Mouse (Mus musculus) lung, postnatal 0 days (tissue): Measurements from ENCODE around the gene Trpm2. TPM values are rescaled to one million over a fixed set of nuclear protein-coding genes. Genes with fewer than 3 reads are reported as not detected.

Source experiments
- ATAC-seq: fragments of 200-750 bp; cut with Nextera tagmentation; 2 replicates; pipeline ENCODE4 v1.8.0; 2017; ENCODE audit warnings: moderate library complexity
- DNase-seq: peaks from one replicate; pipeline ENCODE4 v3.0.0-alpha.2; 2016; ENCODE audit warnings: low spot score
- H3K27ac ChIP-seq: fragments of 300-500 bp; sonication (generic); 2 replicates; pipeline ENCODE4 v1.5.1; 2014; ENCODE audit warnings: antibody characterized with exemption, mild to moderate bottlenecking, low read length, mixed read lengths
- H3K27me3 ChIP-seq: fragments of 300-500 bp; sonication (generic); replicated peaks from 2 replicates; pipeline ENCODE4 v1.6.1; 2014; ENCODE audit warnings: low read length, mixed read lengths; ENCODE audit not compliant: insufficient read depth
- H3K36me3 ChIP-seq: fragments of 300-500 bp; sonication (generic); 2 replicates; pipeline ENCODE4 v1.6.1; 2014; ENCODE audit warnings: low read length, mixed read lengths; ENCODE audit not compliant: insufficient read depth
- H3K4me1 ChIP-seq: fragments of 300-500 bp; sonication (generic); 2 replicates; pipeline ENCODE4 v1.6.1; 2014; ENCODE audit warnings: antibody characterized with exemption, low read depth, low read length, mixed read lengths; ENCODE audit not compliant: insufficient read depth
- H3K4me2 ChIP-seq: fragments of 300-500 bp; sonication (generic); replicated peaks from 2 replicates; pipeline ENCODE4 v1.6.1; 2014; ENCODE audit warnings: low read depth, mild to moderate bottlenecking, low read length, moderate library complexity, mixed read lengths
- H3K4me3 ChIP-seq: fragments of 300-500 bp; sonication (generic); 2 replicates; pipeline ENCODE4 v1.5.1; 2014; ENCODE audit warnings: low read depth, low read length
- H3K9ac ChIP-seq: fragments of 300-500 bp; sonication (generic); replicated peaks from 2 replicates; pipeline ENCODE4 v1.6.1; 2014; ENCODE audit warnings: low read depth, mild to moderate bottlenecking
- H3K9me3 ChIP-seq: fragments of 300-500 bp; sonication (generic); 2 replicates; pipeline ENCODE4 v1.6.1; 2016; ENCODE audit warnings: low read length, mixed read lengths
- CTCF ChIP-seq: IDR thresholded peaks from 2 replicates; pipeline ENCODE4 v1.5.1; 2016; ENCODE audit warnings: antibody characterized with exemption, mild to moderate bottlenecking
- EP300 ChIP-seq: IDR thresholded peaks from 2 replicates; pipeline ENCODE4 v1.6.1; 2016; ENCODE audit warnings: antibody characterized with exemption, mild to moderate bottlenecking, control low read depth
- WGBS: fragments of 180-500 bp; shearing (Covaris S2); extraction: QIAGEN DNeasy Blood & Tissue Kit; methylation state at CpG from one replicate; pipeline ENCODE4 v1.1.7; 2014; 5-methylcytosine and 5-hydroxymethylcytosine counted together
- polyA plus RNA-seq: library from polyadenylated mRNA; unstranded; fragments of >200 nt; fragmentation: Nextera tagmentation; extraction: Ambion mirVana; gene quantifications from 2 replicates; pipeline ENCODE4 v1.2.1, GENCODE M21; 2015

Trpm2 gene
- polyA plus RNA-seq, 1 experiment from 2014 or later: 0.74 TPM

GRCm38 (mm10) chr10:77901871-77902210 is 68.5 kb downstream of the Trpm2 start:
- peak overlapping the region; percentile 55 for H3K4me3 ChIP-seq
- H3K4me2 ChIP-seq: peak overlapping the region; percentile 92
- H3K9ac ChIP-seq: peak overlapping the region; percentile 43; the same call in 1 of the 2 replicates
- DNase-seq: peak; percentile 39
- TF ChIP-seq EP300: no peak
- no peak for TF ChIP-seq CTCF
- no peaks in the 10 kb centered on the region for H3K4me1 ChIP-seq
- WGBS: 3% methylated on average over 14 of the region's 14 CpGs
- no peak overlapping the region for H3K27ac ChIP-seq
- H3K36me3 ChIP-seq: no peaks in the 10 kb centered on the region
- ATAC-seq: peak; percentile 17
- H3K27me3 ChIP-seq: no peaks in the 10 kb centered on the region
- no peaks in the 10 kb centered on the region for H3K9me3 ChIP-seq

- Histone ChIP-seq H3K36me3 (no peaks in the 10 kb centered on the region), H3K4me3 (no peak overlapping the region), H3K9ac (no peak overlapping the region), H3K9me3 (no peaks in the 10 kb centered on the region), H3K4me2 (no peak overlapping the region), H3K4me1 (no peaks in the 10 kb centered on the region), H3K27me3 (no peaks in the 10 kb centered on the region), H3K27ac (no peak overlapping the region)
- no peak for ATAC-seq
- no peak for TF ChIP-seq EP300
- no peak for TF ChIP-seq CTCF
- DNase-seq: no peak
- WGBS: 84% methylated on average over 27 of the region's 27 CpGs
Observed at GRCm38 (mm10) chr10:77900903-77901818, 69.2 kb downstream of the Trpm2 start.

- Histone ChIP-seq H3K36me3 (no peaks in the 10 kb centered on the region), H3K4me3 (no peak overlapping the region), H3K9me3 (no peaks in the 10 kb centered on the region), H3K27ac (no peak overlapping the region), H3K4me1 (no peaks in the 10 kb centered on the region), H3K9ac (no peak overlapping the region), H3K4me2 (no peak overlapping the region), H3K27me3 (no peaks in the 10 kb centered on the region)
- TF ChIP-seq EP300: no peak
- no peak for TF ChIP-seq CTCF
- ATAC-seq (no peak), DNase-seq (no peak)
- 69% methylated on average over 7 of the region's 7 CpGs for WGBS
Observed at GRCm38 (mm10) chr10:77900126-77900525, 70.2 kb downstream of the Trpm2 start.

DNA sequence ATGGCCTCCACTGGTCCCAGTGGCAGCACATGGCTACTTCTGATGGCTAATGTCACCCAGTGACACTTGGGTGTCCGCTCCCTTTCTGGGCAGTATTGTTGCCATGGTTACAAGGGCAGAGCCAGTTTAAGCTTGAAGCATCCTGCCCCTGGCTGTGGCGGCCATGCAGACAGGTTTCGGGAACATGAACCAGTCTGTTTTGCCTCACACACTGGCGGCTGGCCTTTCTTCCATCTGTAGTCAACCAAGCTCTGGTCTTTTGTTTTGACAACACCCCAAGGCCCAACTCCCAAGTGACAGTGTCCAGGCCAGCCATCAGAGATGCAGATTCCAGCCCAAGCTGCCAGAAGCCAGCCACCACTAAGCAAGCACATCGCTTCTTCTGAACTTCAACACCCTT is 74.8 kb downstream of the Trpm2 start:
- no peak for DNase-seq
- ATAC-seq: no peak
- Histone ChIP-seq H3K27me3 (no peaks in the 10 kb centered on the region), H3K4me2 (no peak overlapping the region), H3K27ac (no peak overlapping the region), H3K9me3 (no peaks in the 10 kb centered on the region), H3K4me3 (no peak overlapping the region), H3K4me1 (no peaks in the 10 kb centered on the region), H3K36me3 (no peaks in the 10 kb centered on the region), H3K9ac (no peak overlapping the region)
- WGBS: 60% methylated on average over 5 of the region's 5 CpGs
- TF ChIP-seq CTCF (no peak), EP300 (no peak)

- ATAC-seq: no peak
- Histone ChIP-seq H3K27me3 (no peaks in the 10 kb centered on the region), H3K4me3 (no peak overlapping the region), H3K4me2 (no peak overlapping the region), H3K27ac (no peak overlapping the region), H3K4me1 (no peaks in the 10 kb centered on the region), H3K9me3 (no peaks in the 10 kb centered on the region), H3K36me3 (no peaks in the 10 kb centered on the region), H3K9ac (no peak overlapping the region)
- TF ChIP-seq CTCF (no peak), EP300 (no peak)
- WGBS: 77% methylated on average over 8 of the region's 8 CpGs
- no peak for DNase-seq
Observed at GRCm38 (mm10) chr10:77890987-77891565, 79.3 kb downstream of the Trpm2 start.

GRCm38 (mm10) chr10:77886007-77886747 is 84.2 kb downstream of the Trpm2 start:
- Histone ChIP-seq H3K9me3 (no peaks in the 10 kb centered on the region), H3K27me3 (no peaks in the 10 kb centered on the region), H3K27ac (no peak overlapping the region), H3K4me2 (no peak overlapping the region), H3K4me1 (no peaks in the 10 kb centered on the region), H3K36me3 (no peaks in the 10 kb centered on the region), H3K9ac (no peak overlapping the region), H3K4me3 (no peak overlapping the region)
- WGBS: 36% methylated on average over 12 of the region's 12 CpGs
- ATAC-seq: no peak
- TF ChIP-seq CTCF: peak; percentile 51
- TF ChIP-seq EP300: no peak
- DNase-seq: no peak
